Mouse (Mus musculus) urinary bladder, postnatal 25 days (tissue): ENCODE measurements around the gene Hspa1a.
"Not testable (repeated sequence)": the region's sequence is repeated elsewhere in the genome, so short reads cannot be mapped to it uniquely, and the experiment has no call there.

ENCODE experiments used
- DNase-seq: peaks from one replicate; pipeline ENCODE4 v3.0.0; 2022; ENCODE audit warnings: low spot score

Hspa1a gene

DNA sequence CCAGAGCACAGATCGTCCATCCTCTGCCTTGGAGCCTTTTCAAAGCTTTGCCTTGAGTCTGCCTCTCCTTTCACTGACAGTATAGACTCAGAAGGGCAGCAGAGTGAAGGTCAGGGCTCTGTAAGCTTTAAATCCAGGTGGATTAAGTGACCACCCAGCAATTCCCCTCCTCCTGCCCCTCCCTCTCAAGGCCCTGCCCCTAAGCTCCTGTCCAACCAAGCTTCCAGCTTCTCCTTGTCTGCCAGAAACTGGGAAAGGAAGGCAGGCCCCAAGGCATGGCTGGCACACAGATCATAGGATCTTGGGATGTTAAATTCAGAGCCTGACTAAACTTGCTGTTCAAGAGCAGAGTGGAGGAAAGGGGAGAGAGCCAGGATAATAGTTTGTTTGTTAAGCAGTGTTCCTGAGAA, 7.3 kb downstream of the Hspa1a start:
- DNase-seq: no peak

- DNase-seq: no peak
These were observed 9.1 kb downstream of the Hspa1a start for GRCm38 (mm10) chr17:34962841-34963240.

DNA sequence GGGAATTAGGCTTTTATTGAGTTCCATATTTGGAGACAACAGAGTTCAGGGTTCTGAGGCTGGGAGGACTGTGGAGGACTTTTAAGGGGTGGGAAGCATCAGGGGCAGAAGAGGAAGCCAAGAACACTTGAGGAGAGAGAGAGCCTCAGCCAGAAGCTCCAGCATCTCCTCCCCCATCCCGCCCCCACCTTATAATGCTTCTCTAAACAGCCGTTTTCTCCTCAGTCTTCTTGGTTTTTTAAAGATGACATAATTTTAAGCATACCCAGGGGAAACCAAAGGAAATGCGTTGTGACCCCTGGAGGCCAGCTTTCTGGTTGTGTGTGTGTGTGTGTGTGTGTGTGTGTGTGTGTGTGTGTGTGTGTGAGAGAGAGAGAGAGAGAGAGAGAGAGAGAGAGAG, 9.8 kb downstream of the Hspa1a start:
- no peak for DNase-seq

DNA sequence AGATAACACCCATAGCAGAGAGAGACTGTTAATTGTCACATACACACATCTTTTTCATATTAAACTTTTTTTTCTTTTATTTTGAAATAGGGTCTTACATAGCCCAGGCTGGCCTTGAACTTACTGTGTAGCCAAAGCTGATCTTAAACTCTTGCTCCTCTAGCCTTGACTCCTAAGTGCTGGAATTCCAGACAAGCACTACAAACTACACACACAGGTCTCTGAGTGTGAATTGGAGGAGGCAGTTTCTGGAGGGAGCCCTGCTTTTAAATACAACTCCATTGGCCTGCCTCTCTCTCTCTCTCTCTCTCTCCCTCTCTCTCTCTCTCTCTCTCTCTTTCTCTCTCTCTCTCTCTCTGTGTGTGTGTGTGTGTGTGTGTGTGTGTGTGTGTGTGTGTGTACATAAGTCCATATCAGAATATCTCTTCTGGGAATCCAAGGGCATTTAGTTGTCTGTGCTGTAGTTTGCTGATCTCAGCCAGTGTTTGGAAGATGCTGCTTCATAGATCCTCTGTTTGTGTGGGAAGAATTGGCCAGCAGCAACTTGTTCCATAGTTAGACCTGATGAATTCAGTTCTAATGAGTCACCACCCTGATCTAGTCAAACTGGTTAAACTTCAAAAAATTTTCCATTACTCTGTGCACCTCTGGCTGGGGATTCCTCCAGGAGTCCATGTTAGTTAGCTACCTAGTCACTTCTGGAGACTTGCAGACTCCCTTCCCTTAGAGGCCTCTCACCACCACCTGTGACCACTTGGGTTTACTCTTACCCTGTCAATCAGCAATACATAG, 11.1 kb downstream of the Hspa1a start:
- peak; percentile 36 for DNase-seq

- no peak for DNase-seq
These were observed 12.0 kb downstream of the Hspa1a start for GRCm38 (mm10) chr17:34959881-34960515.

GRCm38 (mm10) chr17:34959130-34959778, 12.7 kb downstream of the Hspa1a start, which contains the start of gene Hspa1b:
Hspa1b (minus strand) TSS chr17:34959238.
- DNase-seq: peak; percentile 66

DNA sequence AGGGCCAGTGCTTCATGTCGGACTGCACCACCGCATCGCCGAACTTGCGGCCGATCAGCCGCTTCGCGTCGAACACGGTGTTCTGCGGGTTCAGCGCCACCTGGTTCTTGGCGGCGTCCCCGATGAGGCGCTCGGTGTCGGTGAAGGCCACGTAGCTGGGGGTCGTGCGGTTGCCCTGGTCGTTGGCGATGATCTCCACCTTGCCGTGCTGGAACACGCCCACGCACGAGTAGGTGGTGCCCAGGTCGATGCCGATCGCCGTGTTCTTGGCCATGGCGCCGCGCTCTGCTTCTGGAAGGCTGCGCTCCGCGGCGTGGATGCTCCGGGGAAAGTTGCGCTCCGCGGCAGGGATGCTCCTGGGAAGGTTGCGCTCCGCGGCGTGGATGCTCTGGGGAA, 13.2 kb downstream of the Hspa1a start:
- DNase-seq: not testable (repeated sequence)

DNA sequence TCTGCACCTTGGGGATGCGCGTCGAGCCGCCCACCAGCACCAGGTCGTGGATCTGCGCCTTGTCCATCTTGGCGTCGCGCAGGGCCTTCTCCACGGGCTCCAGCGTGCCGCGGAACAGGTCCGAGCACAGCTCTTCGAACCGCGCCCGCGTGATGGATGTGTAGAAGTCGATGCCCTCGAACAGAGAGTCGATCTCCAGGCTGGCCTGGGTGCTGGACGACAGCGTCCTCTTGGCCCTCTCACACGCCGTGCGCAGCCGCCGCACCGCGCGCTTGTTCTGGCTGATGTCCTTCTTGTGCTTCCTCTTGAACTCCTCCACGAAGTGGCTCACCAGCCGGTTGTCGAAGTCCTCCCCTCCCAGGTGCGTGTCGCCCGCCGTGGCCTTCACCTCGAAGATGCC, 14.0 kb downstream of the Hspa1a start:
- not testable (repeated sequence) for DNase-seq

DNA sequence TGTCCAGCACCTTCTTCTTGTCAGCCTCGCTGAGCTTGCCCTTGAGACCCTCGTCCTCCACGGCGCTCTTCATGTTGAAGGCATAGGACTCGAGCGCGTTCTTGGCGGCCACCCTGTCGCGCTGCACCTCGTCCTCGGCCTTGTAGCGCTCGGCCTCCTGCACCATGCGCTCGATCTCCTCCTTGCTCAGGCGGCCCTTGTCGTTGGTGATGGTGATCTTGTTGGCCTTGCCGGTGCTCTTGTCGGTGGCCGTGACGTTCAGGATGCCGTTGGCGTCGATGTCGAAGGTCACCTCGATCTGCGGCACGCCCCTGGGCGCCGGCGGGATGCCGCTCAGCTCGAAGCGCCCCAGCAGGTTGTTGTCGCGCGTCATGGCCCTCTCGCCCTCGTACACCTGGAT, 14.7 kb downstream of the Hspa1a start:
- DNase-seq: not testable (repeated sequence)

- no peak for DNase-seq
These were observed 15.6 kb downstream of the Hspa1a start for GRCm38 (mm10) chr17:34956340-34956739.

DNA sequence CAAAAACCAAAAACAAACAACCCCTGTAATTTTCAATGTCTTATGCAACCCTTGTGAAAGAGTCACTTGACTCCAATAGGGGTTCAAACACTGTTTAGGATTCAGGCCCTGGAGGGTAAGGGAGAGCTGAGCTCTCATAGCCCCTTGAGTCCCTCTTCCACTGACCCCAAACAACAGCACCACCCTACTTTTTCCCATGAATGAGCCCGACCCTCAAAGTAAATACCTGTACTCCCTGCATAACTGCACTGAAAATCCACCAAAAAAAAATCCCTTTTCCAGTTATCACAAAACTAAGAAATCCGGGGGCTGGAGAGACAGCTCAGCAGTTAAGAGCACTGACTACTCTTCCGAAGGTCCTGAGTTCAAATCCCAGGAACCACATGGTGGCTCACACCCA, 16.1 kb downstream of the Hspa1a start:
- no peak for DNase-seq

DNA sequence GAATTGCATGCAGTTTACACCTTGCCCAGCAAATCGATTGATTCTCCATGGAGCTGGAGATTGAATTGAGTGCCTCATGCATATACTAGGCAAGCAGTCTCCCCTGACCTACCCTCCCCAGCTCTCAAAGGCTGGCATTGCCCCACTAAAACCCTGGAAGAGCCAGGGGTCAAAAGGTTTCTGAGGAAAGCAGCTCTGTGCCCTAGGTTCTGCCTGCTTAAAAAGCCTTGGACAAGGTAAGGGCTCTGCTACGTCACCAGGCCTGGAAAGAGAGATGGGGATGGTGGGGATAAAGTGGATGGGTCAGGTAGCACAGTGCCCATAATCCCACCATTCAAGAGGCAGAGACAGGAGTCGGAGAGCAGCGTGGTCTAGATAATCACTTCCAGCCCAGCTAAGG, 17.1 kb downstream of the Hspa1a start:
- DNase-seq: no peak

DNA sequence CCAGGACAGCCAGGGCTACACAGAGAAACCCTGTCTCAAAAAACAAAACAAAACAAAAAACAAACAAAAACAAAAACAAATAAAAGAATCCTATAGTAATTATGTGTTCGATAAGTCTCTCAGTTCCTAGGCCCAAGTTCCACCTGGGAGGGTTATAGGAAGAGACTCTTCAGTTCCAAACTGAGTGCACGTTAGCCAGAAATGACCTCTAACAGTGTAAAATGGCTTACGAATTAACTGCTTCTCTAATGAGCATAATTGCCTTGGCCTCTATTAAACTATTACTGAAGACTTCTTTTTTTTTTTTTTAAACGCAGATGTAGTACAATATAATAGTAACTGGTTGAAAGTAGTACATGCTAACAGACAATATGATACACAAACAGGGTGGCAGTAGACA, 18.1 kb downstream of the Hspa1a start:
- no peak for DNase-seq

GRCm38 (mm10) chr17:34953258-34953657, 18.7 kb downstream of the Hspa1a start:
- no peak for DNase-seq

DNA sequence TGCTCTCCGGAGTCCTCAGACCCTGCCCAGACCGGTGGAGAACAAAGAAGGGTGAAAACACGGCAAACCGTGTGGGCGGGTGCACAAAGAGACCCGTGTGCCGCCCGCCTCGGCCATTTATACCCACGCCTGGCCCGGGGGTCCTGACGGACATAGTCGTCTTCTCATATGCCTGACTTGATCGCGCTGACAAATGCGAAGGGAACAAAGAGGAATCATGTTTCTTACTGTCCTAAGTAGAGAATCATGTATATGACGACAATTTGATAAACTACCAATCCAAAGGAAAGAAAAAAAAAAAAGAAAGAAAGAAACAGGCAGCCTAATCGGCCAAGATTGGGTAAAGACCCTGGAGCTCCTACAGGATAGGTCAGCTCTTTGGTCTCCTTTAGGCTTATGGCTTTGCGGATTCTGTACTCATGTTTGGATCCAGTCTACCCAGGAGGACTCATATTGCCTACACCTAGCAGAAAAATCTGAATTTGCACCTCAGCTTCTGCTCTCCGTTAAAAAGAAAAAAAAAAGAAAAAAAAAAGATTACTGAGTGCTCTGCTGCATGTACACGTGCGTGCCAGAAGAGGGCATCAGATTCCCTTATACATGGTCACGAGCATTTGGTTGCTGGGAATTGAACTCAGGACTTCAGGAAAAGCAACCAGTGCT, 19.4 kb downstream of the Hspa1a start:
- DNase-seq: peak; percentile 86

DNA sequence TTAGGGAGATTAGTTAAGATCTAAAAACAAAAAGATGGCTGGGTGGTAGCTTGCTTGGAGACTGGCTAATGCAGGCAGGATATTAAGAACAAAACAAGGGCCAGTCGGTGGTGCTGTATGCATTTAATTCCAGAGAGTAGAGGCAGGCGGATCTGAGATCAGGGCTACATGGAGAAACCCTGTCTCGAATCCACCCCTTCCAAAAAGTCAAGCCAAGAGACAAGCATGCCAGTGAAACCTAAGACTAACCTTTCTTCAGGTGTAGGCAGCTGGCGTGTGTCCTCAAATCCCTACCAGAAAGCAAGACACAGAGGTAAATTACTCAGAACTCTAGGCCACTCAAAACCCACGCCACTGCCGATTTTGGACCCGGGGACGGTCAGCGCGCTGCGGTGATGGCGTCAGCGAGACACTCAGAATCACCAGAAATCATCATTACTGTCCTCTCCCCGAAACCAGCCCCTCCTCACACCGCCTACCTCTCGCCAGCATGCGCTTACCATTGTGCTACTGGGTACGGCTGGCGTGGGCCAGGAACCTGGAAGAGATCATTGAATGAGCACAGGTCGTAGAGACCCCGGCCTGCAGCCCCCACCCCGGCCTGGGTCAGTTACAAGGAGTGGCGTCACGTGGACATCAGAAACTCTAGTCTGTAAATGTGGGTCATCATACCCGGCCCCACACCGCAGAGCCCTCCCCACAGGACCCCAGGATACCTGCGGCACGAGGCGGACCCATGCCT, 20.1 kb downstream of the Hspa1a start:
- DNase-seq: no peak

DNA sequence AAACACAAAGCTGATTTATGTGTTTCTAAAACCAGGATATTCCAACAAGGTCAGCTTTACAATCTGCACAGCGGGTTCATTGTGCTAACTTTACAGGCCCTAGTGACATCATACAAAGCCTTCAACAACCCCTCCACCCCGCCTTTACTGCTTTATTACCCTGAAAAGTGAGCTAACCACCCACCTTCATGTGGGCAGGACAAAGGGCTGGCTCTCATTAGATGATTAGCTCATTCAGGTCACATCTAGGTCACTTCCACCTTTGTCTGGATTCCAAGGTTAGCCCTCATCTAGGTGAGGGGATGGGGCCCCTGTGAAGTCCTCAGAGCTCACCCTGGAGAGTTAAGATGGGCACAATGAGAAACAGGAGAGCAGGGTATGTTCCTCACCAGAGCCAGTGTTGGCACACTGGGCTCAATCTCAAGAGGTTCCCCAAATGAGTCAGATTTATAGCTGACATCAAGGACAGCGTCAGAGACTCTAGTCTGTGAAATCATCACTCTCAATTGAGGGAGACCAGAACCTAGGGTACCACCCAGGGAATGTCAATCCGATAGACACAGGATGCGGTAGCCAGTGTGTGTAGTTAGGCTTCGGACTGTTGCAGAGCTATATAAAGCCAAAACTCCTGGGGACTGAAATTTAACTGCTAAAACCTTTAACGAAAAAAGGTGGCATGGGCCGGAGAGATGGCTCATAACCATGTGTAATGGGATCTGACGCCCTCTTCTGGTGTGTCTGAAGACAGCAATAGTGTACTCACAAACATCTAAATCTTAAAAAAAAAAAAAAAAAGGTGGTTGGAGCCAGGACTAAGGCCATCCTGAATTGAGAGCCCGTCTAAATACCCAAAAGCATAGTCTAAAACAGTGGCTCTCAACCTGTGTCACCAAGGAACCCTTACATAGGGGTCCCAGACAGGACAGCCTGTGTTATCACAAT, 21.2 kb downstream of the Hspa1a start:
- DNase-seq: no peak

GRCm38 (mm10) chr17:34949553-34949969, 22.4 kb downstream of the Hspa1a start:
- no peak for DNase-seq

DNA sequence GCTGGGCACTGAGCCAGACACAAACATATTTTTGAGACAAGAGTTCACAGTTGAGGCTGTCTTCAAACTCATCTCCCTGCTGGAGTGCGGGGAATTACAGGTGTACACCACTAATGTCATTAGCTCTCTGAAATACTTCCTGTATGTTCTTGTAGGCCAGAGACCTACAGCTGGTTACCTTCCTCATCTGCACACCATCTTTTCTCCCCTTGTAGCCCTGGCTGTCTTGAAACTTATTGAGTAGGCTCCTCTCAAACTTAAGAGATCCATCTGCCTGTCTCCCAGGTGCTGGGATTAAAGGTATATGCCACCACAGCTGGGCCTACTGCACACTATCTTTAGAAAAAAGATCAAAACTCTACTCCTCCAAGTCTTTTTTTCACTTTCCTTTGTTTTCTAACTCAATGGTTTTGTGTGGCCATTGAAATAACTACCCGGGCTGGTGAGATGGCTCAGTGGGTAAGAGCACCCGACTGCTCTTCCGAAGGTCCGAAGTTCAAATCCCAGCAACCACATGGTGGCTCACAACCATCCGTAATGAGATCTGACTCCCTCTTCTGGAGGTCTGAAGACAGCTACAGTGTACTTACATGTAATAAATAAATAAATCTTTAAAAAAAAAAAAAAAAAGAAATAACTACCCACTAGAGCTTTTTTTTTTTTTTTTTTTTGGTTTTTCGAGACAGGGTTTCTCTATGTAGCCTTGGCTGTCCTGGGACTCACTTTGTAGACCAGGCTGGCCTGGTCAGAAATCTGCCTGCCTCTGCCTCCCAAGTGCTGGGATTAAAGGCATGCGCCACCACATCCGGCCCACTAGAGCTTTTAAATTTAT, 23.0 kb downstream of the Hspa1a start:
- not testable (repeated sequence) for DNase-seq

DNA sequence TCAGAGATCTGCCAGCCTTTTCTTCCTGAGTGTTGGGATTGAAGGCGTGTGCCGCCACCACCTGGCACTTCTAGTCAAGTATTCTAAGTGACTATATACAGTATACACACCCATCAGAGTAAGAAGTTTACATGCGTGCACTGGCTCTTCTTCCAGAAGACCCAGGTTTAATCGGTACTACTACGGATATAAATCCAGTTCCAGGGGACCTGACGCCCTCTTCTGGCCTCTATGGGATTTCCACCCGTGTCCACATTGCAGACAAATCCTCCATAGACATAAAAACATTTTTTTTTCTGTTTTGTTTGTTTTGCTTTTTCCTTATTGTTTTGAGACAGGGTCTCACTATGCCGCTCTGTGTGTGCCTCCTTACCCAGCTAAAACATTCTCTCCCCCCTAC, 24.4 kb downstream of the Hspa1a start:
- no peak for DNase-seq
